Mouse (Mus musculus): Measurements from ENCODE around the gene Gpr22. TPM values are rescaled to one million over a fixed set of nuclear protein-coding genes. Genes with fewer than 3 reads are reported as not detected.

Gene Gpr22
- polyA plus RNA-seq (2015; fragmentation: Nextera tagmentation; extraction: Ambion mirVana): 5.8 and 8.2 TPM in 2 replicates

- WGBS: 28% methylated on average over 6 of the region's 6 CpGs
These were observed at the start of gene Gpr22 for GRCm38 (mm10) chr12:31713600-31713999. TSS of gene Gpr22 (minus strand) at chr12:31713947.

GRCm38 (mm10) chr12:31755885-31756755 lies 42.4 kb upstream of the Gpr22 start:
- WGBS: 40% methylated on average over 2 of the region's 2 CpGs
- no peaks in the 10 kb centered on the region for H3K27me3 ChIP-seq

More at GRCm38 (mm10) chr12:31713600-31713999, at the start of gene Gpr22:
- ATAC-seq (replicated peaks; ENCODE audit: insufficient number of reproducible peaks, insufficient read depth, low FRiP score, low read depth): peak; percentile 53; the same call in 1 of the 2 replicates
- Histone ChIP-seq H3K27ac (peak within 1 kb of the TSS; percentile 74), H3K36me3 (no peaks in the 10 kb centered on the region), H3K4me2 (peak within 1 kb of the TSS; percentile 59), H3K9ac (peak within 1 kb of the TSS; percentile 61), H3K4me1 (replicated peaks) (0 out of 2 replicates have a peak, but pooled peaks cover 4% of the 10 kb centered on the region), H3K9me3 (replicated peaks) (no peaks in the 10 kb centered on the region), H3K27me3 (no peaks in the 10 kb centered on the region), H3K4me3 (peak within 1 kb of the TSS; percentile 51)

GRCm38 (mm10) chr12:31754465-31754864 lies 40.7 kb upstream of the Gpr22 start:
- H3K4me3 ChIP-seq: no peak overlapping the region

More at GRCm38 (mm10) chr12:31755885-31756755, 42.4 kb upstream of the Gpr22 start:
- no peaks in the 10 kb centered on the region for H3K9me3 ChIP-seq (replicated peaks)
- no peak overlapping the region for H3K27ac ChIP-seq
- no peak for ATAC-seq (replicated peaks; ENCODE audit: insufficient number of reproducible peaks, insufficient read depth, low FRiP score, low read depth)
- no peak overlapping the region for H3K4me2 ChIP-seq
- peaks cover 14% of the 10 kb centered on the region for H3K4me1 ChIP-seq (replicated peaks)
- no peak overlapping the region for H3K4me3 ChIP-seq
- no peaks in the 10 kb centered on the region for H3K36me3 ChIP-seq
- H3K9ac ChIP-seq: no peak overlapping the region

GRCm38 (mm10) chr12:31749846-31750245 lies 36.1 kb upstream of the Gpr22 start:
- no peak overlapping the region for H3K4me2 ChIP-seq
- no peaks in the 10 kb centered on the region for H3K36me3 ChIP-seq
- H3K27me3 ChIP-seq: no peaks in the 10 kb centered on the region
- no peaks in the 10 kb centered on the region for H3K9me3 ChIP-seq (replicated peaks)
- no peak for ATAC-seq (replicated peaks; ENCODE audit: insufficient number of reproducible peaks, insufficient read depth, low FRiP score, low read depth)
- H3K27ac ChIP-seq: no peak overlapping the region
- H3K9ac ChIP-seq: no peak overlapping the region
- 94% methylated on average over 4 of the region's 4 CpGs for WGBS
- no peak overlapping the region for H3K4me3 ChIP-seq
- no peaks in the 10 kb centered on the region for H3K4me1 ChIP-seq (replicated peaks)

More at GRCm38 (mm10) chr12:31754465-31754864, 40.7 kb upstream of the Gpr22 start:
- WGBS: 68% methylated on average over 2 of the region's 2 CpGs
- Histone ChIP-seq H3K4me2 (no peak overlapping the region), H3K4me1 (replicated peaks) (peaks cover 10% of the 10 kb centered on the region), H3K27me3 (no peaks in the 10 kb centered on the region), H3K9ac (no peak overlapping the region), H3K27ac (no peak overlapping the region), H3K36me3 (no peaks in the 10 kb centered on the region), H3K9me3 (replicated peaks) (no peaks in the 10 kb centered on the region)
- ATAC-seq (replicated peaks; ENCODE audit: insufficient number of reproducible peaks, insufficient read depth, low FRiP score, low read depth): no peak

GRCm38 (mm10) chr12:31747301-31747700 lies 33.6 kb upstream of the Gpr22 start:
- Histone ChIP-seq H3K4me1 (replicated peaks) (no peaks in the 10 kb centered on the region), H3K27ac (no peak overlapping the region), H3K27me3 (no peaks in the 10 kb centered on the region), H3K9ac (no peak overlapping the region), H3K9me3 (replicated peaks) (peaks cover 5% of the 10 kb centered on the region; the same call in 1 of the 2 replicates), H3K4me3 (no peak overlapping the region), H3K36me3 (no peaks in the 10 kb centered on the region), H3K4me2 (no peak overlapping the region)
- ATAC-seq (replicated peaks; ENCODE audit: insufficient number of reproducible peaks, insufficient read depth, low FRiP score, low read depth): no peak
- 86% methylated on average over 8 of the region's 8 CpGs for WGBS

GRCm38 (mm10) chr12:31734616-31735015 lies 20.9 kb upstream of the Gpr22 start:
- H3K36me3 ChIP-seq: no peaks in the 10 kb centered on the region
- no peaks in the 10 kb centered on the region for H3K9me3 ChIP-seq (replicated peaks)
- no peak overlapping the region for H3K4me2 ChIP-seq
- no peaks in the 10 kb centered on the region for H3K27me3 ChIP-seq
- H3K27ac ChIP-seq: no peak overlapping the region
- H3K4me1 ChIP-seq (replicated peaks): no peaks in the 10 kb centered on the region; the same call in 1 of the 2 replicates
- WGBS: 62% methylated on average over 2 of the region's 2 CpGs
- no peak for ATAC-seq (replicated peaks; ENCODE audit: insufficient number of reproducible peaks, insufficient read depth, low FRiP score, low read depth)
- no peak overlapping the region for H3K9ac ChIP-seq
- H3K4me3 ChIP-seq: no peak overlapping the region

- Histone ChIP-seq H3K36me3 (no peaks in the 10 kb centered on the region), H3K4me2 (no peak overlapping the region), H3K9ac (no peak overlapping the region), H3K4me3 (no peak overlapping the region), H3K9me3 (replicated peaks) (no peaks in the 10 kb centered on the region), H3K4me1 (replicated peaks) (peaks cover 7% of the 10 kb centered on the region; the same call in 1 of the 2 replicates), H3K27ac (no peak overlapping the region), H3K27me3 (no peaks in the 10 kb centered on the region)
- 93% methylated on average over 1 of the region's 1 CpGs for WGBS
- no peak for ATAC-seq (replicated peaks; ENCODE audit: insufficient number of reproducible peaks, insufficient read depth, low FRiP score, low read depth)
These were observed 16.4 kb upstream of the Gpr22 start for GRCm38 (mm10) chr12:31730126-31730525.

- H3K4me2 ChIP-seq: no peak overlapping the region
- no peaks in the 10 kb centered on the region for H3K9me3 ChIP-seq (replicated peaks)
- no peaks in the 10 kb centered on the region for H3K36me3 ChIP-seq
- H3K9ac ChIP-seq: no peak overlapping the region
- H3K27me3 ChIP-seq: no peaks in the 10 kb centered on the region
- H3K4me1 ChIP-seq (replicated peaks): peaks cover 7% of the 10 kb centered on the region; the same call in 1 of the 2 replicates
- ATAC-seq (replicated peaks; ENCODE audit: insufficient number of reproducible peaks, insufficient read depth, low FRiP score, low read depth): no peak
- H3K4me3 ChIP-seq: no peak overlapping the region
- WGBS: 35% methylated on average over 1 of the region's 1 CpGs
- peak overlapping the region; percentile 18 for H3K27ac ChIP-seq
These were observed 13.0 kb upstream of the Gpr22 start for GRCm38 (mm10) chr12:31726707-31727106.

GRCm38 (mm10) chr12:31725511-31726275 lies 11.9 kb upstream of the Gpr22 start:
- Histone ChIP-seq H3K36me3 (no peaks in the 10 kb centered on the region), H3K27ac (peak overlapping the region; percentile 72), H3K4me3 (no peak overlapping the region), H3K4me1 (replicated peaks) (peaks cover 14% of the 10 kb centered on the region), H3K9ac (no peak overlapping the region), H3K4me2 (no peak overlapping the region), H3K9me3 (replicated peaks) (no peaks in the 10 kb centered on the region), H3K27me3 (no peaks in the 10 kb centered on the region)
- WGBS: 67% methylated on average over 12 of the region's 12 CpGs
- peak; percentile 64; the same call in 1 of the 2 replicates for ATAC-seq (replicated peaks; ENCODE audit: insufficient number of reproducible peaks, insufficient read depth, low FRiP score, low read depth)

GRCm38 (mm10) chr12:31724576-31724975 lies 10.8 kb upstream of the Gpr22 start:
- peak overlapping the region; percentile 72; the same call in 1 of the 2 replicates for H3K27ac ChIP-seq
- no peak overlapping the region for H3K9ac ChIP-seq
- H3K4me1 ChIP-seq (replicated peaks): peaks cover 20% of the 10 kb centered on the region
- H3K9me3 ChIP-seq (replicated peaks): no peaks in the 10 kb centered on the region
- H3K27me3 ChIP-seq: no peaks in the 10 kb centered on the region
- no peak overlapping the region for H3K4me3 ChIP-seq
- no peak overlapping the region for H3K4me2 ChIP-seq
- 92% methylated on average over 3 of the region's 3 CpGs for WGBS
- no peaks in the 10 kb centered on the region for H3K36me3 ChIP-seq
- no peak for ATAC-seq (replicated peaks; ENCODE audit: insufficient number of reproducible peaks, insufficient read depth, low FRiP score, low read depth)

GRCm38 (mm10) chr12:31719586-31720275 lies 6.0 kb upstream of the Gpr22 start:
- H3K4me3 ChIP-seq: no peak overlapping the region
- H3K4me2 ChIP-seq: no peak overlapping the region
- H3K27ac ChIP-seq: no peak overlapping the region
- no peaks in the 10 kb centered on the region for H3K36me3 ChIP-seq
- no peaks in the 10 kb centered on the region for H3K9me3 ChIP-seq (replicated peaks)
- no peak for ATAC-seq (replicated peaks; ENCODE audit: insufficient number of reproducible peaks, insufficient read depth, low FRiP score, low read depth)
- no peaks in the 10 kb centered on the region for H3K27me3 ChIP-seq
- peaks cover 23% of the 10 kb centered on the region for H3K4me1 ChIP-seq (replicated peaks)
- WGBS: 74% methylated on average over 1 of the region's 1 CpGs
- no peak overlapping the region for H3K9ac ChIP-seq

Data from heart, embryonic 15.5 days (tissue).